Mouse (Mus musculus) midbrain, embryonic 16.5 days (tissue): Measurements from ENCODE around the gene Olfr213. TPM values are rescaled to one million over a fixed set of nuclear protein-coding genes. Genes with fewer than 3 reads are reported as not detected.

ENCODE experiments used
- ATAC-seq: fragments of 200-750 bp; cut with Nextera tagmentation; 2 replicates; pipeline ENCODE4 v1.8.0; 2017; ENCODE audit warnings: moderate TSS enrichment
- H3K27ac ChIP-seq: fragments of 300-500 bp; sonication (generic); 2 replicates; pipeline ENCODE4 v1.5.1; 2014; ENCODE audit warnings: mild to moderate bottlenecking, low read length, mixed read lengths
- H3K27me3 ChIP-seq: fragments of 300-500 bp; sonication (generic); 2 replicates; pipeline ENCODE4 v1.6.1; 2014; ENCODE audit warnings: low read depth, low read length, mixed read lengths; ENCODE audit not compliant: control insufficient read depth, insufficient read depth
- H3K36me3 ChIP-seq: fragments of 300-500 bp; sonication (generic); 2 replicates; pipeline ENCODE4 v1.6.1; 2014; ENCODE audit warnings: mild to moderate bottlenecking, low read length, moderate library complexity, mixed read lengths; ENCODE audit not compliant: control insufficient read depth, insufficient read depth
- H3K4me1 ChIP-seq: fragments of 300-500 bp; sonication (generic); 2 replicates; pipeline ENCODE4 v1.6.1; 2014; ENCODE audit warnings: mild to moderate bottlenecking, low read length, mixed read lengths; ENCODE audit not compliant: control insufficient read depth, insufficient read depth
- H3K4me2 ChIP-seq: fragments of 300-500 bp; sonication (generic); 2 replicates; pipeline ENCODE4 v1.6.1; 2014; ENCODE audit warnings: mild to moderate bottlenecking, low read length, mixed read lengths
- H3K4me3 ChIP-seq: fragments of 300-500 bp; sonication (generic); 2 replicates; pipeline ENCODE4 v1.5.1; 2014; ENCODE audit warnings: low read depth, mild to moderate bottlenecking, low read length, moderate library complexity, mixed read lengths
- H3K9ac ChIP-seq: fragments of 300-500 bp; sonication (generic); 2 replicates; pipeline ENCODE4 v1.6.1; 2014; ENCODE audit warnings: low read depth, low read length, mixed read lengths
- H3K9me3 ChIP-seq: fragments of 300-500 bp; sonication (generic); replicated peaks from 2 replicates; pipeline ENCODE4 v1.6.1; 2014; ENCODE audit warnings: mild to moderate bottlenecking, low read length, mixed read lengths; ENCODE audit not compliant: control insufficient read depth, poor library complexity, severe bottlenecking
- WGBS: fragments of 180-500 bp; shearing (Covaris S2); extraction: QIAGEN DNeasy Blood & Tissue Kit; methylation state at CpG from one replicate; pipeline ENCODE4 v1.1.7; 2014; 5-methylcytosine and 5-hydroxymethylcytosine counted together
- polyA plus RNA-seq: library from polyadenylated mRNA; unstranded; fragments of >200 nt; fragmentation: Nextera tagmentation; extraction: Ambion mirVana; gene quantifications from 2 replicates; pipeline ENCODE4 v1.2.1, GENCODE M21; 2015

The Olfr213 gene
- polyA plus RNA-seq, 1 experiment from 2014 or later, result not detected

- H3K4me1 ChIP-seq, result no peaks in the 10 kb centered on the region
- no peak overlapping the region for H3K27ac ChIP-seq
- WGBS, result 74% methylated on average over 3 of the region's 3 CpGs
- no peaks in the 10 kb centered on the region for H3K9me3 ChIP-seq
- H3K27me3 ChIP-seq, result no peaks in the 10 kb centered on the region
- H3K4me2 ChIP-seq, result no peak overlapping the region
- no peak overlapping the region for H3K9ac ChIP-seq
- ATAC-seq, result no peak
- H3K4me3 ChIP-seq, result no peak overlapping the region
- no peaks in the 10 kb centered on the region for H3K36me3 ChIP-seq
Observed at GRCm38 (mm10) chr6:116554952-116555351, 16.7 kb downstream of the Olfr213 start.

DNA sequence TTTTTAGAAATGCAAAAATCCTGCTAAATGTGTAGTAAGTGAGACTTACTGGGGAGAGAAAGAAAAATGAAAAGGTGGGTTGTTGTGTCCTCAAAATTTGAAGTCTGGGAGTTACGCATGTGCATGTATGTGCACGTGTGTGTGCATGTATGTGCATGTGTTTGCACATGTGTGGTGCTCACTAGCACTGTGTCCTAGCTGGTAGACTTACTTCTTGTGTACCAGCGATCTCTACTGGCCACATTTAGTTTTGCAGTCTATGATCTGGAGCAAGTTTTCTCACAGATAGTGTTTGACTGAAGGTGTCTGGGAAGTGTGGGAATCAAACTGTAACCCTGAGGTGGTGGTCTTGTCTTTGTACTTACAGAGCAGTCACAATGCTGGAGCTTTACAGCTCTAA, 31.6 kb downstream of the Olfr213 start:
- H3K4me1 ChIP-seq, result no peaks in the 10 kb centered on the region
- WGBS, result 30% methylated on average over 3 of the region's 3 CpGs
- H3K4me3 ChIP-seq, result no peak overlapping the region
- H3K4me2 ChIP-seq, result no peak overlapping the region
- no peaks in the 10 kb centered on the region for H3K36me3 ChIP-seq
- no peak overlapping the region for H3K27ac ChIP-seq
- no peak for ATAC-seq
- H3K9me3 ChIP-seq, result no peaks in the 10 kb centered on the region
- H3K9ac ChIP-seq, result no peak overlapping the region
- no peaks in the 10 kb centered on the region for H3K27me3 ChIP-seq

GRCm38 (mm10) chr6:116584095-116584494, 45.8 kb downstream of the Olfr213 start, which contains the start of gene Olfr215:
Olfr215 (minus strand) TSS chr6:116584195.
- 45% methylated on average over 4 of the region's 4 CpGs for WGBS
- no peak for ATAC-seq
- Histone ChIP-seq H3K9me3 (no peaks in the 10 kb centered on the region), H3K4me3 (no peak within 1 kb of the TSS), H3K27me3 (no peaks in the 10 kb centered on the region), H3K4me2 (no peak within 1 kb of the TSS), H3K36me3 (no peaks in the 10 kb centered on the region), H3K9ac (no peak within 1 kb of the TSS), H3K27ac (no peak within 1 kb of the TSS), H3K4me1 (no peaks in the 10 kb centered on the region)

Other genes starting within 250 kb of the Olfr213 start
- gene March8, start 200.4 kb upstream of the Olfr213 start, polyA plus RNA-seq, result 66.9 and 67.8 TPM in 2 replicates
- 0.73 and 1.0 TPM in 2 replicates for gene Alox5, start 77.3 kb upstream of the Olfr213 start, polyA plus RNA-seq
- not detected in 2 replicates for gene Olfr211, start 49.4 kb upstream of the Olfr213 start, polyA plus RNA-seq
- not detected in 2 replicates for gene Olfr212, start 31.9 kb upstream of the Olfr213 start, polyA plus RNA-seq
- 0.36 TPM in 2 replicates for gene Gm5580, start 12.7 kb downstream of the Olfr213 start, polyA plus RNA-seq
- gene Olfr214, start 15.8 kb downstream of the Olfr213 start, polyA plus RNA-seq, result not detected in 2 replicates
- gene Olfr215, start 45.7 kb downstream of the Olfr213 start, polyA plus RNA-seq, result not detected in 2 replicates
- gene Zfp422, start 90.5 kb downstream of the Olfr213 start, polyA plus RNA-seq, result 135 and 158 TPM in 2 replicates
- gene Depp1, start 112.2 kb downstream of the Olfr213 start, polyA plus RNA-seq, result 8.4 and 10.8 TPM in 2 replicates
- 8.3 and 8.7 TPM in 2 replicates for gene Rassf4, start 135.5 kb downstream of the Olfr213 start, polyA plus RNA-seq
- 0.42 and 0.75 TPM in 2 replicates for gene Tmem72, start 178.5 kb downstream of the Olfr213 start, polyA plus RNA-seq